Mouse (Mus musculus) small intestine, adult 2 months (tissue): ENCODE results near the gene Oxsm. TPM values are rescaled to one million over a fixed set of nuclear protein-coding genes. Genes with fewer than 3 reads are reported as not detected.

Experiments used
- H3K27ac ChIP-seq: fragments of 200-500 bp; 2 replicates; pipeline ENCODE4 v1.5.1; 2012; ENCODE audit warnings: low read depth, low read length, control low read depth, inconsistent platforms; ENCODE audit not compliant: insufficient read depth
- H3K27me3 ChIP-seq: fragments of 200-500 bp; 2 replicates; pipeline ENCODE4 v1.6.1; 2012; ENCODE audit warnings: mild to moderate bottlenecking, moderate library complexity, low read length, inconsistent platforms; ENCODE audit not compliant: control insufficient read depth, insufficient read depth
- H3K36me3 ChIP-seq: fragments of 200-500 bp; 2 replicates; pipeline ENCODE4 v1.6.1; 2012; ENCODE audit warnings: mild to moderate bottlenecking, low read length, control low read depth, inconsistent platforms; ENCODE audit not compliant: control insufficient read depth, insufficient read depth
- H3K4me1 ChIP-seq: fragments of 200-500 bp; 2 replicates; pipeline ENCODE4 v1.6.1; 2012; ENCODE audit warnings: low read length, inconsistent platforms, mixed read lengths; ENCODE audit not compliant: control insufficient read depth, insufficient read depth, insufficient read length
- H3K4me3 ChIP-seq: fragments of 200-500 bp; 2 replicates; pipeline ENCODE4 v1.5.1; 2012; ENCODE audit warnings: low read depth, mild to moderate bottlenecking, control low read depth, inconsistent platforms, low read length, moderate library complexity
- CTCF ChIP-seq: fragments of 200-500 bp; IDR thresholded peaks from 2 replicates; pipeline ENCODE4 v1.5.1; 2012; ENCODE audit warnings: low read depth, mild to moderate bottlenecking, control low read depth, inconsistent platforms, low read length, moderate library complexity, mixed read lengths; ENCODE audit not compliant: insufficient replicate concordance, insufficient read length; ENCODE audit errors: extremely low read depth
- POLR2A ChIP-seq: fragments of 200-500 bp; IDR thresholded peaks from 2 replicates; pipeline ENCODE4 v1.6.1; 2012; ENCODE audit warnings: low read depth, mild to moderate bottlenecking, control low read depth, inconsistent platforms, low read length, moderate library complexity
- WGBS: fragments of 180-500 bp; shearing (Covaris S2); methylation state at CpG from one replicate; pipeline ENCODE4 v1.1.7; 2018; 5-methylcytosine and 5-hydroxymethylcytosine counted together
- polyA plus RNA-seq: library from polyadenylated mRNA; depleted of rRNA; stranded (reverse); fragments of >200 nt; gene quantifications from 2 replicates; pipeline ENCODE4 v1.2.3, GENCODE M21; 2012; rRNA removed

The Oxsm gene
- polyA plus RNA-seq, 1 experiment, result 3.2 TPM

- TF ChIP-seq POLR2A (no peak), CTCF (no peak)
- H3K27me3 ChIP-seq, result no peaks in the 10 kb centered on the region
- H3K36me3 ChIP-seq, result no peaks in the 10 kb centered on the region
- H3K4me1 ChIP-seq, result no peaks in the 10 kb centered on the region
- 28% methylated on average over 1 of the region's 1 CpGs for WGBS
- no peak overlapping the region for H3K4me3 ChIP-seq
- H3K27ac ChIP-seq, result no peak overlapping the region
These were observed 60.5 kb downstream of the Oxsm start for GRCm38 (mm10) chr14:16189142-16189541.

Other genes starting within 250 kb of the Oxsm start
- gene Ngly1, start 528 bp downstream of the Oxsm start, polyA plus RNA-seq, result 13.0 and 23.4 TPM in 2 replicates
- gene Top2b, start 115.4 kb upstream of the Oxsm start, polyA plus RNA-seq, result 1.3 and 1.7 TPM in 2 replicates